Mouse (Mus musculus): ENCODE measurements at regions not wholly inside any gene's neighbourhood (a gene's known extent, or its start where the extent isn't known, plus 50 kb on each side); places are given as distances from the start of the nearest gene placed in this dataset.
A peak's percentile ranks its signal among the peaks of the same experiment; 100 is the strongest.

DNA sequence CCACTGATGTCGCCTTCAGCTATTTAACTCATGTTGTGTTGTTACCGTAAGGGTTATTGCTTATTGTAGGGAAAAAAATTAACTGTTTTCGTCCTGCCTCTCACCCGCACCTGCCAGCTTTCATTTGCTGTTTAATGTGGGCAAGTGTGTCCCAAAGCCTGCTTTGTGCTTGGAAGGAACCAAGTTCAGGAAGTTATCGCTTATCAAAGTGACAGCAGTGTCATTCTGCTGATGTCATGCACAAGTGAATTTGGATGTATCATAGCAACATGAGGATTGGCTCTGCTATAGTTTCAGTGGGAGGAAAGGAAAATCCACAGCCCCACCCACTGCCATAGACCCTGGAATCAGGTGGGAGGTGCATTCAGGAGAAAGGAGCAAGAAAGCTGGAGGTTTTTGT lies 276.5 kb downstream of the Rnf144b start:
- no peak for DNase-seq (ENCODE audit: low spot score in 2 of 2)

DNA sequence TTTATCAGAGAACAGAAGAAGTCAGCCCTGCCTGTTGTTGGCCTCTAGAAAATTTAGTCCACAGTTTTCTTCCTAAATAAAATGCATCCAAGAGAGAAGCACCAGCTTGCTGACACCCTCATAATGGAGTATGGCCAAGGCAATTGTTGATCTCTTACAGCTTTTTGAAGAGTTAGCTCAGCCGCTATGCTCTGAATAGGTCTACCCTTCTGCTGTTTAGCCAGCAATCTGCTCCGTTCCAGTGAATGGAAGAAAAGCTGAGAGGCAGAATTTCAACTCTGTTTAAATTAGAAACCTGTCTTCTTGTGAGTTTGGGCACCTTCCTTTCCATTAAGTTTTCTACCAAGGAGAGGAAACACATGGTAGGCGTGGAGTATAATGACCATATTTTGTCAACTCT lies 290.8 kb downstream of the Rnf144b start:
- DNase-seq (ENCODE audit: low spot score in 2 of 2), result peak; percentile 4 to 47

DNA sequence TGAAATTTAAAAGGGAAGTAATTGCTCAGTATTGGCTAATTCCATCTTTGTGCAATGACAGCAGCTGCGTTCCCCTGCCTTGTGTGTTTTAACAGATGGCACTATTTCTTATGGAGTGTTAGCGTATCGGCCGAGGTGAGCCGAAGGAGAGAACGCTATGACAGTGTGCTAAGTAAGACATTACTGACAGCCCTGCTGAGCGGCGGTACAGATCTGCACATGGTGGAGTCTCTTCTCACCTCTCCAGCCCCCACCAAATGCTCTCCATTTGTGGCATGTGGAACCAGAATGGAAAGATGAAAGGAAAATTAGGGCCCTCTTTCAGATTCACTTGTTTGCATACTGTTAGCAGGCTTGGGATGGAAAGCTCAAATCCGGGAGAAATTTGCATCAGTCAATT lies 291.5 kb downstream of the Rnf144b start:
- DNase-seq (ENCODE audit: low spot score in 2 of 2), result peak; percentile 2 to 16

DNA sequence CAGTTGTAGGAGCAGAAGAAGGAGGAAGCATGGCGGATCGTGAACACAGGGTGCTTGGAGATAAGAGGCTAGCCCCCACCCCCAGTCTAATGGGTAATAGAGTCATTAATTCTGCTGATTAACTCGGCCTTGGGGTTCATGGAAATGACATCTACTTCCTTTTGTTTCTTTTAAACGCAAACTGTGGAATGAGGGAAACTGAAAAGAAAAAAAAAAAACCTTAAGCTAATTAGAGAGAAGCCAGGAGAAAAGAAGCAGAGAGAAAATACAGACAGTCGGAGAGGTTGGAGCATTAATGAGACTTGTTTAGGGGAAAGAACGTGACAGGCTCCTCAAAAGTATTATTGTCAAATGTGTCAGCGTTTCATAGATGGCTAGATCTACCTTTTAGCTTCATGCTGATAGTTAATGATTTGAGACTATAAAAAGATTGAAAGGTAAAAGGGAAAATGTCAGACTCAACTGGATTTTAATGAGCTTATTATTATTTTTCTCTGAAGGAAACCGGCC lies 307.5 kb downstream of the Rnf144b start:
- no peak for DNase-seq (ENCODE audit: low spot score in 2 of 2)

DNA sequence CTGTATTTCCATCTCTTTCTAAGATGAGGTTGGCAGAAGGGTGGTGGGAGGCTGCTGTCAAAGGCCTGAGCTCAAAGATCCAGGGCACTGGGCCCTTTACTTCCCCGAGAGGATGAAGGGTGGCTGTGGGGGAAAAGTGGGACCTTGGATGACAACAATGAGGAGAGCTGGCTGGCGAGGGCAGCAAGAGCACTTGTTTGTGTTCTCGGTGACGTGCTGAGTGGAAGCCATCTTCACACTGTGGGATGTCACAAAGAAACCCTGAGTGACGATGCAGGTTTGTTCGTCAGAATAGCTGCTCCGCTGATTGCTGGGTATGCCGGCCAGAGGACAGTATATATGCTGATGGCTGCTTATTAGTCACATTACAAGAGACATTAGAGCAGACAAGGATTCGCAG lies 308.0 kb downstream of the Rnf144b start:
- no peak for DNase-seq (ENCODE audit: low spot score in 2 of 2)

DNA sequence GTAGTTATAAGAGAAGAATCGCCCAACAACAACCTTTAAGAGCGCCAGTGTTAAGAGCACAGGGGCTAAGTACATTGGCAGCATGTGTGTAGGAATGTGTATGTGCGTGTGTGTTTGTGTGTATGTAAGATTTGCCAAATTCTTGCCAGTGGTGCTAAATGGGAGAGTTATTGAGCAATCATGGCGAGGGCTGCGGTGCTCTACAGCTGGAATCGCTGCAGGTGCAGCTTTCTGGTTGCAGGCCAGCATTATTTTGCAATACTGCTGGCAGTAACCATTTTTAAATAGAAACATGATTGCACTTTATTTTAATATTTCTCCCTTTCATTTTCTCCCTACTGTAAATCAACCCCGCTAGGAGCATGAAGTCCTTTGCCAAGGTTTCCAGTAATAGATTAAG lies 313.2 kb downstream of the Rnf144b start:
- DNase-seq (ENCODE audit: low spot score in 2 of 2), result no peak

DNA sequence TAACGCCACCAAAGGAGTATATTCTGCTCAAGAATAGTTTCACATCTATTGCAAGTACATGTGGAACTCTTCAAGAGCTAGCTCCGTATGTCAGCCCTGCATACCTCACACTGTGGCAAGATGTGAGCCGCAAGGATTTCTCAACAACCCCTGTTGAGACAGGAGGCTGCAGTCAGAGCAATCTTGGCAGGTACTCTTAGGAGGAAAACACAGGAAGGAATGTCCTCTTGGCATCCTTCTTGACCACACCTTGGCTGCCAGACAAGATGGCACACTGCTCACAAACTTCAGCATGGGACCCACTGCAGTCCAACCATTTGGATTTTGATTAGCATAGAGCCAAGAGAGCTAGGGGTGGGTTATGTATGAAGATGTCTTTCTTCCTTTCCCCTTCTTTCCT lies 322.4 kb downstream of the Rnf144b start:
- DNase-seq (ENCODE audit: low spot score in 2 of 2), result no peak

DNA sequence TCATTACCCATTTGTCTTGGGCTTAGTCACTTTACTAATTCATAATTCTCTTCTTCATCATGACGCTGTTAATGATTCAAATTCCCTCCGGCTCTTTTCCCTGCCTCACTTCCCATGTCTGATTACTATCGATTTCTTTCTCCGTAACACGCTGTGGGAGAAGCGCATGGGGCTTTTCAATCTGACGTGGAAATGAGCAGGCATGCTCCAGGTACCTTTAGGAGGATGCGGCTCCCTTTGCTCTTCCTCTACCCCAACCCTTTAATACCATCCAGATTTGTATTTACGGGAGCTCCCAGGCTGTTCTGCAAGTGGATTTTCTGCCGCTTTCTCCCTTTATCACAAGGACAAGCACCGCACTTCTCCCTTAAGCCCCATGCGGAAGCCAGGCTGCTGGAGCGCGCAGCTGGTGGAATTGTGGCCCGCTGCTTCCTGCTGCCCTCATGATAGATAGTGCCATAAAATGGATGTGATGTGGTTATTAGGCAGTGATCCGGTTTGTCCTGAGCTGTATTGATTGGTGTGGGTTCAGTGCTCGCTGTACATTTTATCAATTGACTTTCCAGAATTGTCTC lies 329.8 kb downstream of the Rnf144b start:
- no peak for DNase-seq (ENCODE audit: low spot score in 2 of 2)

DNA sequence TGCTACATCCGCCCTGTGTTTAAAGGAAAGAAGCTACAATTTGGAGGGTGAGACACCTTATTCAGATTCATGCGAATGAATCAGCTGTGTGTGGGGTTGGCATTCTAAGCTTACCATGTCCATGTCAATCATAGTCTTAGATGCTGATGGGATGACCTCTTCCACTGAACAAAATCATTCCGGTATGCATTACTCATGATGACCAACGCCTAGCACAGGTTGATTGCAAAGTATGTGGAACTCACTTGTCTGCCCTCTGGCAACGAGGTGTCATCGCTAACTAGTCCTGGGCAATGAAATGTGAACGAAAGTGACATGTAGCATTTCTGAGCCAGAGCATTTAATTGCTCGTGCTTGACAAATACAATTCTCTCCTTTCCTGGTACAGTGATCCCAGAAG lies 339.7 kb downstream of the Rnf144b start:
- DNase-seq (ENCODE audit: low spot score in 2 of 2), result no peak

DNA sequence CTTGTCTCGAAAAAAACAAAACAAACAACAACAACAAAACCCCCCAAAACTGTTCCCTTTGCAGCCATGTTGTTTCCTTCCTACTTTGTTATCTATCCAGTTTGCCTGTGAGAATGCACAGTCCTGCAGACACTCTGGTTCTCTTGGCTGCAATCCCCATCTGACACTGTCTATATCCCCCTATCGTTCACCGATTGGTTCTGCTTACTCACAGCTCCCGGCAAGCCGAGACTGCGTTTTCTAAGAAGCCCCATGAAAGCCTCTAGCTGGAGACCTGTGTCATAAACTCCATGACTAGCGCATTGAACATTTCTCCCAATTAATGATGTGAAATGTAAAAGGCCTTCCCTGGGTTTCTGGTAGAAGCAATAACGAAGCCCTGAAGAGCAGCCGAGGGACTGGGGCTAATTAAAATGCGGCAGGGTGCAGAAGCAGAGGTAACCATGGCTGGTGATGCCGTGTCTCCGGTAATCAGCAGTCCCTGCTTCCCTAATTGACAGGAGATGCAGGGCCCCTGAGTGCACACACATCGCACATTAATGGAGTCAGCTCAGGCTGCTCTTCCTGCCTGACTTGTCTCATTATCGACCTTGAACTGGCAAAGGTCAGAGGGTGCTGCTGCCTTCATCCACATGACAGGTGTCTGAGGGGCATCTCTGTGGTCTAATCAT lies 349.2 kb downstream of the Rnf144b start:
- no peak for DNase-seq (ENCODE audit: low spot score in 2 of 2)

DNA sequence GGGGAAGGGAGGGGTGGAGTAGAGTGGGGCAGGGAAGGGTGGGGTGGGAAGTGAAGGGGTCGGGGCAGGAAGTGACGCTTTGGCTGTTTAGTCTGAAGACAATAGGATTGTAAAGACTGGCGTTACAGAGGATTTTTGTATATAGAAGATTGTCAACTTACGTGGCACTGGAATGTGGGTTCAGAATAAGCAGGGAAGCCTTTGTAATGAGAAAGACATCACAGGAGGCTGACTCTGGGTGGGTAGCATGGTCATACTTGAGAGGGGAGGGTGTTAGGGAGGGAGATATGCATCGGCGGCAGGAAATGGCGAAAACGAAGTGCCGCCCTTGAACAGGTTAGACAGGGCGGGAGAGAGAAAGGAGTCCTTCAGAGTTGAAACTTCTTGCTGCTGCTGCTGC lies 357.7 kb downstream of the Rnf144b start:
- DNase-seq (ENCODE audit: low spot score in 2 of 2), result no peak

DNA sequence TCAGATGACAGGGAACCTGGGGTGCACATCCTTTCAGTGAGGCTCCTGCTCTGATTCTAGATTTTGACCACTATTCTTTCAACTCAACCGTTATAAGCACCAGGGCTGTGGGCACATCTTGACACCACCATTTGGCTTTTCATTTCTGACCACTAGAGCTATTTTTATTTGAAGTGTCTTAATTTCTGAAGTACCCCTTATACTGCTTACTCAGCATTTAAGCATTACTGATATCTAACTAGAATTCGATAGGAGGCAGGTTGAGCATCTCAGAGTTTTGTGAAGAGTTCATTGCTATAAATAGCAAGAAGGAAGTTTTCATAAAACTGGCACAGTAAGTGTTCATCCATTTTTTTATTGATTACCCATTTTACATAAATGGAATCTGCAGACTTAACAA lies 362.4 kb downstream of the Rnf144b start:
- DNase-seq (ENCODE audit: low spot score in 2 of 2), result no peak

DNA sequence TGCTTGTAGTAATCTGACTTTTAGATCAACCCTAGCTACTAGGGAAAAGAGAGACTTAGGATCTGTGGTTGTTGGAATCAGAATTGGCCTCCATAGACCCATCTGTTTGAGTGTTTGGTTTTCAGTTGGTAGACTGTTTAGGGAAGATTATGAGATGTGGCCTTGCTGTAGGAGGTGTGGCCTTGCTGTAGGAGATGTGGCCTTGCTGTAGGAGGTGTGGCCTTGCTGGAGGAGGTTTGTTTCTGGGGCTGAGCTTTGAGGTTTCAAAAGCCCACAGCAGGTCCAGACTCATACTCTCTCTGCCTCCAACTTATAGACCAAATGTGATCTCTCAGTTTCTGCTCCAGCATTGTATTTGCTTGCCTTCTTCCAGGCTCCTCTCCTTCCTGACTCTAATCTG lies 363.7 kb downstream of the Rnf144b start:
- DNase-seq (ENCODE audit: low spot score in 2 of 2), result no peak

DNA sequence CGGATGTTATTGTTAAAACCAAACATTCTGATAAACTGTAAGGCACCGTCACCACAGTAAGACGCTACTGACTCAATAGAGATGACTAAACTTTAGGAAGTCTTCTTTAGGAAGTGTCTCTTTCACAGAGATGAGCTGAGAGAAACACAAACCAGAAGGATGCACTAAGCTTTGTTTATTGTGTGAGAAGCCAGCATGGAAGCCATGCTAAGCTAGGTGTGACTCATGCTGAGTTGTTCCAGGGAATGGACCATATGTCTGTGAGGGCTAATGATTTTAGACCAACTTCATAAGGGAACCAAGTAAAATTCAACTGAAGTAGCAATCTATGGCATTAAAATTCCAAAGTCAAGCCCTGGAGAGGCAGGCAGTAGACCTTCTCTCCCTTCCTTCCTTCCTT lies 364.2 kb downstream of the Rnf144b start:
- no peak for DNase-seq (ENCODE audit: low spot score in 2 of 2)

DNA sequence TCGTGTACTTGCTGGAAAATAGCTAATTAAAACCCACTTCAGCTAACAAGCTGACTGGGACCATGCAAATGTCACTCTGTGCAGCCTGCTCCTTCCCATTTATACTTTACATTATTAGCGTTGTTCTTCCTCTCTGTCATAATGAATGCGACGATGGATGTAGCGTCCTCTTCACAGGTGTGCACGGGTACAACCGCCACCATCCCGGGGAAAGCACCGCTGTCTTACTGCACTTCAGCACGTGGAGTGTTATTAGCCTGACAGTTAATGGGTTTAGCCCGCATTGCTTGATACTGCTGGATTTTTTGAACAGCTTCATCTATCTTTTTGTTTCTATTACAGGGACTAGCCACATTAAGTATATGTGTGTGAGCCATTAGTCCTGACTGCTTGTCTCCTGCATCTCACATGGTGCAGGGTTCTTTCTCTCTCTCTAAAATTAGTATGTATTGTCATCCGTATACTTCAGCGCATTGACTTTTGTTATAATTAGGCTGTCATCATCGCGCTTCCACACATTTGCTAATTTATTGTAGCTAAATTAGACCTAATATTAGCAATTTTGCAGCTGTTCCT lies 383.0 kb downstream of the Rnf144b start:
- no peak for DNase-seq (ENCODE audit: low spot score in 2 of 2)

DNA sequence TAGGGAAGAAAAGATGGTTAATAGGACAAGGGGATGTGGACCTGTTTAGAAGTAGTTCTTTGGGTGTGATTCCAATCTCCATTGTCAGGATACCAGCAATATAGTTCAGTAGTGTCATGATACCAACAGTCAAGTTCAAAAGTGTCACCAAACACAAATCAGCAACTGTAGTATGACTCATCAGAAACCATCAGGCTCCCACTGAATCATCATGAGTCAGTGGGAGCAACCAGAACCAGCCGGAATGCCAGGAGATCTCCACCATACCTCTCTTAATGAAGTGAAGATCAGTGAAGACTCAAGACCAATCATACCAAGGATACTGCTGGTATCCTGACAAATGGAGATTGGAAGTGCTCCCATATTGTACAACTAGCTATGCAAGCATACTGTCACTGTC lies 410.5 kb downstream of the Rnf144b start:
- DNase-seq (ENCODE audit: low spot score in 2 of 2), result no peak

DNA sequence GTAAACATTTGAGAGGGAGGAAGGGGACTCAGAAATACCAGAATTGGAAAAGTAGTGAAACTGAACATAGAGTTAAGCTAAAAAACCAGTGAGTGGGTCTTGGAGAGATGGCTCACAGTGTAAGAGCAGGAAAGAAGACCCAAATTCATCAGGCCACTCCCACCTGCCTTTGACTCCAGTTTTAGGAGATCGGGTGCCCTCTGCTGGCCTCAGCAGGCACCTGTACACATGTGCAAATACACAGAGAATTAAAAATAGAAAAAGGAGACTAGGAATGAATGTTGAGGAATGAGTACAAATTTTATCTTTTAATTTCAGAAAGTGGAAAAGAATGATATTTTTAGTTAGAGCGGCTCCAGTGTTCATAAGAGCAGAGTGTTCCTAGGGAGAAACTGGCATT lies 414.7 kb downstream of the Rnf144b start:
- DNase-seq (ENCODE audit: low spot score in 2 of 2), result no peak

DNA sequence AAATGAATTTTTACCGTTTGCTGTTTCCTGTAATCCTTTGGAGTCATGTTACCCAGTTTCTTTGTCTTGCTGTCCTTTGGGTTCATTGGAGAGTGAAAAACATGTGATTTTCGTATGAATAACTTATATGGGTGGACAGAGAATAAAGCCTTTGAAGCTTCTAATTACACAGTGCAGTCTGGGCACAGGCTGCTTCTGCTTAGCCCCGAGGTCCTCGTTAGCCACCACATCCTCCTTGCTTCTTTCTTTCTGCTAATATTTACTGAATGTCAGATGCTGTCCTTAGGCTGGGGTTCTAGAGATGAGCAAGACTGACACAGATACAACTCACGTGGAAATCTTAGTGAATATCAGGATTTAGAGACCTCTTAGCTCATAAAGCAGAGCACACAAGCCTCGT lies 427.2 kb downstream of the Rnf144b start:
- DNase-seq (ENCODE audit: low spot score in 2 of 2), result no peak

DNA sequence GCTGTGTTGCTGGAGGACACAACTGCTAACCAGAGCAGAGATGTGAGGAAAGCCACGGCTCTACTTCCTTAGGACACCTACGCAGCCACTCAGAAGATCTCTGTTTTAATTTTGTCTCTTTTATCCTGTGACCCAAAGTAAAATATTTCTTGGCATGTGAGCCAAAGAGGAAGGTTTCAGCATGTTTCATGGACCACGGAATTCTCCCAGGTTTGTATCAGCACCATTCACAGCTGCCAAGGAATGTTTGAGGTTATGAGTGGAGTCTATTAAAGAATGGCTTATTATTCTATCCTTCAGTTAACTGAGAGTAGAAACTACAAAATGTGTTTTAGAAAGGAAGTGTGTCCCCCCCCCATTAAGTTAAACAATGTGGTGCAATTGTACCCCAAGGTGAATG lies 429.8 kb downstream of the Rnf144b start:
- no peak for DNase-seq (ENCODE audit: low spot score in 2 of 2)

DNA sequence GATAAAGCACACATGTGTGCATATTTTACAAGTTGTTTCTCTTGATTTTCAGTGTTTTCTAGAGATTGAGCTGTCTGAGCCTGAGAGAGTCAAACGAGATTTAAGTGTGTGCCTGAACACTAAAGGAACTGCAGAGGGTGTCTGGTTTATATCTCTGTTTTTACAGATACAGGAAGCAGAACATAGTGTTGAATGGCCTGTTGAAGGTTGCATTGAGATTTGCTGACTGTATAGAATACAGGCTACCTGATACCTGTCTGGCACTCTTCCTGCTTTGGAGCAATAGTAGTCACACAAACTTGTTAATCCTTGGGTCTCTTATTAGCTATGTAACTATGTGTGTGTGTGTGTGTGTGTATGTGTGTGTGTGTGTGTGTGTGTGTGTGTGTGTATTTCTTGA lies 431.7 kb downstream of the Rnf144b start:
- DNase-seq (ENCODE audit: low spot score in 2 of 2), result no peak

DNA sequence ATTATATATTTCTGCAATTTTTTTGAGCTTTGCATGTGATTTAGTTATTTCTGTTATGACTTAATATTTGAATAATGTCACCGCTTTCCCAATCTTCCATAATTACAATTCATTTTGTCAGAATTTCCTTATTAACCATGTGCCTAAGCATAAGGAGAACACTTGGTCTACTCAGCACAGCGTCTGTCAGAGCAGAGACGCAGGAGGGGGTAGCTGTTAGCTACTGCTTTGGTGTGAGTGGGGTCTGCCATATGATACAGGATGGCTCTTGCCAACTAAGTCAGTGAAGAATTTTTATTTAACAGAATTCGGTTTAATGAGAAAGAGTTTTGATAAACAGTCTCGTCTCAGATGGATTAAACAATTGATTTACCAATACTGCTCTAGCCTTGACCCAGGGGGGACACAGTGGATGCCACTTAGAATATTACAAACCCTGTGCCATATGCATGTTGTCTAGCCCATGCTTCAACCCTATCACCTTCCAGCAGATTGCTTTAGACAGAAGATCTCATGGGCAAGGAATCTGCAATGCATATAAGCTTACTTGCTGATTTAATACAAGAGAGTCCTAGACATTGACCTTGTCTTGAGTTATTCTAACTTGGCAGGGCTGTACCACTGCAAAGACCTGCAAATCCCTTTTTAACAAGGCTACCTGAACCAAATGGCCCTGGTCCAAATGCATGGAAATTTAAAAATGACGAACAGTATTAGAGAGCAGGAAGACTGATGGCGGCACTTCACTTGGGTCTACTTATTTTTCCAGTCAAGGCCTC lies 434.9 kb downstream of the Rnf144b start:
- no peak for DNase-seq (ENCODE audit: low spot score in 2 of 2)

DNA sequence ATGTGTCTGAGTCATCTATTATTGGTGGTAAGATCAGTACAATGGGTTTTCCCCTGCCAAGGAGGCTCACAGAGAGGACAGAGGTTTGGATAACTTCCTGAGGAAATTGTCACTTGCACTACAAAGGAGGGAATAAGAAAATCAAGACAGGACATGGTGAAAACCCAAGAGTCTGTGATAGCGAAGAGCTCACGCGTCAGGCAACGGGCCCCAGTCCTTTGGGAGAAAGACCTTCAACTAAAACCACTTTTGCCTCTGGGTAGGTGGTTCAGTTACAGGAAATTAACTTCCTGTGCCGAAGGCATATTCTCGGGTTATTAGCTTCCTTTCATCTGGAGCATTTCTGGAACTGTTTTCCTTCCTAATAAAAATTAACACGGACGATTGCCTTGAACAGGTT lies 440.4 kb downstream of the Rnf144b start:
- DNase-seq (ENCODE audit: low spot score in 2 of 2), result no peak

DNA sequence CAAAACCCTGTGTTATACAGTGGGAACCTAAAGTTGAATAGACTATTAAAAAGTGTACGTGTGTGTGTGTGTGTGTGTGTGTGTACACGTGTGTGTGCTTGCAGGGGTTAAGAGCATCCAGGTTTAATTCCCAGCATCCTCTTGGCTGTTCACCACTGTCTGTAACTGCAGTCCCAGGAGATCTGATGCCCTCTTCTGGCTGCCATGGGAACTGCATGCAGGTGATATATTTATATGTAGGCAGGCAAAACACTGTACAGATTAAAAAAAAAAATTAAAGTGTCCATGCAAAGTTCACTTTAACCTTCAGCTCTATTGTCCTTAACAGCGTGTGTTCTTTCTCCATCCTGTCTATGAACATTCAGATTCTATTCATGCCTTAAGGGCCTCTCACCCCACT lies 454.1 kb downstream of the Rnf144b start:
- no peak for DNase-seq (ENCODE audit: low spot score in 2 of 2)

All from left cerebral cortex, adult 9 months (tissue).